Mouse (Mus musculus) inflammation-experienced regulatory T-cells, adult 6 months (primary cell): ENCODE measurements around the gene Negr1. TPM values are rescaled to one million over a fixed set of nuclear protein-coding genes. Genes with fewer than 3 reads are reported as not detected.

Experiments
- ATAC-seq: one replicate; pipeline ENCODE4 v1.8.0; 2017
- polyA plus RNA-seq, 3 experiments: library from polyadenylated mRNA; unstranded; fragments of 100-300 nt; shearing (Covaris generic); gene quantifications; one replicate each; pipeline ENCODE4 v1.2.1; 2017

Negr1 gene
- polyA plus RNA-seq, 3 experiments from 2014 or later: not detected

DNA sequence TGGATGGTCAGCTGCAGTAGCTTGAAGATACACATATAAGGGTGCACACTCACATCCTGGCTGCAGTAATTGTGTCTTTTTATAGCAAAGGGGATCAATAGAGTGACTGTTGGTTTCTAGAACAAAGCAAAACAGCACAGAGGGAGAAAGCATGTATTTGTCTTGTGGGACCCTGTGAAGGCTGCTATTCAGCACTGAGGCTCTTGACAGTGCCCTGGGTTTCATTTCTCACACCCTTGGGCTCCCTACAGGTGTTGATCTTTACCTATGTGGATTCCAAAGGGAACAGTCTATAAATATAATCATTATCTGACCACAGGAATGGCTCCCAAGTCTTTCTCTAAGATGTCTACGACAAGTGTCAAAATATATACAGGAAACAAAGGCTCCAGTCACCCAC is 693.9 kb downstream of the Negr1 start:
- ATAC-seq: no peak

DNA sequence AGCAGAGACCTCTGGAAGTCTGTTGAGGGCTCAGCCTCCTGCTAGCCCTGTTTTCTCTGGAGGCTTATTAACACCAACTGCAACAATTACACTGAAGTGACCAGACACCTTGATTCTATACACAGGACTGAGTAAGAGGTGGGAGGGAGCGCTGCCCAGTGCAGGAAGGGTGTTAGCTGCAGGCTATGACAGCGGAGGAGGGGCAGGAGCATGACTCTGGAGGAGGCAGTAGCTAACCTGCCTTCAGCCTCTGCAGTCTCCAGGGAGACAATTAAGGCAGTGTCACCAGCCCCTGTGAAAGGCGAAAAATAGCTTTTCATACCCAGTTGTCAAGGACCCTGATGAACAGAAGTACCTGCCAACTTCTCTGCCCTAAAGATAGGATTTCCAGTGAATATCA is 694.3 kb downstream of the Negr1 start:
- ATAC-seq: no peak

DNA sequence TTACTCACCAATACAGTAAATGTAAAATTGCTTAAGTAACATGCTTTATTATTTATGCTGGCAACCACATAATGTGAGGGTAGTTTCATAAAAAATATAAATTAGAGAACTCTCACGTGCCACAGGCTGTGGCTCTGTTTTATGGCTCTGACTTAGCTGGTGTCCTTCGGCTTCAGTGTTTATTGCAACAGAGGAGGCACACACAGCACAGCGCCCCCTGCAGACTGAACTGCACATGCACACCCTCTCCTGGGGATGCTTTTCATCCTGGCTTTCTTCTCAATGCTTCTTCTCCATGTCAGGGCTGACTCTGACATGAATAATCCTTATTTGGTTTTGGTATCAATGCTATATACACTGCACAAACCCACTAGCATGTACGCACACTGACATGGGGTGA is 707.1 kb downstream of the Negr1 start:
- no peak for ATAC-seq

DNA sequence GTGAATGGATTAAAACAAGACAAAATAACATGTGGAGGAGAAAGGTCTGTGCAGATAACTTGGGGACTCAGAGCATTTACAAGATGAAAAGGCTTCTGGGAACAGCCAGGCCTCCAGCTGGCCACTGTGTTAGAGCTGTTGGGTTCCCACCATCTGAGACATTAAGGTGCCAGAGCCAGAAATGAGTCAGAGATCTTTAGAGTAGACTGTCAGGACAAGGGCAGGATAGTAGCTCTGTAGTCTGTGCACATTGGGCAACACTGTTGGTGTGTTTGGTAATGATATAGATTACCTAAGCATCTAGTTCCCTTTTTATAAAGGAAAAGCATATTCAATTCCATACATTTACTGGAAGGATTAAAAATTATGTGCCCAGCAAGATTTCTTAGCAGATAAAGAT is 710.8 kb downstream of the Negr1 start:
- ATAC-seq: no peak

DNA sequence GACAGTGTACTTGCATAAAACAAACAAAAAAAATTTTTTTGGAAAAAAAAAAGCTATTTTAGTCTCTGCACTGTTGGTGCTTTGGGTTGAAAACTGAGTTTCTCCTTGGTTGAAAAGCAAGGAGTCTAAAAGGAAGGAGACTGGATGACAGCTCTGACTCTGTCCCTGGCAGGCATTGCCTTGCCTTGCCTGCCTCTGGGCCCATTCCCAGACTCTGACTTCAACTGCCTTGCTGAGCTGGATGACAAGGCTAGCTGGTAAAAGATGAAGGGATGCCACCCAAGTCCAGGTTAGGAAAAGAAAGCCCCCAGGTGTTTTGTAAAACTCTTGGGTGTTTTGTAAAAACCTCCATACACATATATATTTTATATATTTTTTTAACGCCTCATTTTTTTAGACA is 712.5 kb downstream of the Negr1 start:
- no peak for ATAC-seq

DNA sequence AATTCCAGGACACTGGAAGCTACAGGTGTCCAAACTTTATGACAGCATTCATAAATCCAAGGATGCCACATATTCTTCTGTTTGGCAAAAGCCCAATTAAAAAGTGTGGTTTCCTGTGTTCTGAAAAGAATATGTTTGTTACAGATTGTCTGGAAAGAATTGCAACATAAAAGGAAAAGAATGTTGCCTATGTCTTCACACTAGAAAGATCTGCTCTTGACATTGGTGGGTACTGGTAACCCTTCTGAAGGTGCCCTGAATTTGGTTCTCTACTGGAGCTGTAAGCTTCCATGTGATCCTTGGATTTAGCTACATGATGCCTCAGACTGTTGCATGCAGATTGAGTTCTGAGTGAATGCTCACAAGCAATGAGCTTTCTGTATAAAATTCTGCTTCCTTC is 718.1 kb downstream of the Negr1 start:
- ATAC-seq: no peak

DNA sequence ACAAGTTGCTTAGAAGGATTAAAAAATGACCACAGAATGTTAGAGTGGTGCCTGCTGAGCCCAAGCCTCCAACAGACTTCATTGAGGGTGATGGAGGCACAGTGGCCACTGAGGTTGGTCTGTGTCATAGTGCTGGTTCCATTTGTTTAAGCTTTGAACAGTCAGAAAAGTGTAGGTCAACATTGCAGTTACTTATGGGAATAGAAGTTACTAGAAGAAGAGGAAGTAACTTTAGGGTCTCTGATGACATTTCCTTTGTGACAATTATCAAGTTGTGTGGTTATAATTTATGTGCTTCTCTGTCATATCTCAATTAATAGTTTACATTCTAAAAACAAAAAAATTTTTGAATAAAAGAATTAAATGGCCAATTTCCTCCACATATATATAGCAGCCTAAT is 719.7 kb downstream of the Negr1 start:
- no peak for ATAC-seq

DNA sequence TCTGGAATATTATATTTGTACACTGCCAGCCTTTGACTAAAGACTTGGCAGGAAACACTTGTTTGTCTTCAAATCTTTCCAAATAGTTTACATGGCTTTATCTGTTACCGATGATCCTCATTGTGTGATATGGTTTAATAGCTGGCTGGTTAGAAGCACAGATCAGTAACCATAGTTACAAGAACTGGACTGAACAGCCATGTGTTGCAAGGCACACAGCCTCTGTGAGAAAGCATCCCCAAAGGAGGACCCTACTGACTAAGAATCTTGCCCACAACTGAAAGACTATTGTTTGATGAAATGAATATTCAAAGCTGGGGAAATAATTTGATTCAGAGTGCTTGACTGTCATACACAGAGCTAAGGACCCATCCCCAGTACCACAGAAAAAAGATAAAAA is 729.7 kb downstream of the Negr1 start:
- no peak for ATAC-seq

DNA sequence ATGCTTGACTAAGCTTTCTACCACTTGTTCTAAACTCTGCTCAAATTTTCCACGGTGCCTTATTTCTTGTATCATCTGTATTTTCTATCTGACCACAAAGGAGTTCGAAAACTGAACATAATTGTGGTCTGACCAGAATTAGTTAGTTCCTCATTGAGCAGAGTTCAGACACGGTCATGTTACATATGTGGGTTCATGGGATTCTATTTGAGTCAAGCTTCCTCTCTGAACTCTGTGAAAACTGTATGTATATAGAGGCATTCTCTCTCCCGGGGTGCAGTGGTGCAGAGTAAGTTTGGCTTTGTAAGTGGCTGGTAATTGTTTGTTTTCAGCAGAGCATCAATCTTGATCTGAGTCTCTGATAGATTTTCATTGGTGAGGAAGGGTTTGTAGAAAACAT is 735.6 kb downstream of the Negr1 start:
- no peak for ATAC-seq

DNA sequence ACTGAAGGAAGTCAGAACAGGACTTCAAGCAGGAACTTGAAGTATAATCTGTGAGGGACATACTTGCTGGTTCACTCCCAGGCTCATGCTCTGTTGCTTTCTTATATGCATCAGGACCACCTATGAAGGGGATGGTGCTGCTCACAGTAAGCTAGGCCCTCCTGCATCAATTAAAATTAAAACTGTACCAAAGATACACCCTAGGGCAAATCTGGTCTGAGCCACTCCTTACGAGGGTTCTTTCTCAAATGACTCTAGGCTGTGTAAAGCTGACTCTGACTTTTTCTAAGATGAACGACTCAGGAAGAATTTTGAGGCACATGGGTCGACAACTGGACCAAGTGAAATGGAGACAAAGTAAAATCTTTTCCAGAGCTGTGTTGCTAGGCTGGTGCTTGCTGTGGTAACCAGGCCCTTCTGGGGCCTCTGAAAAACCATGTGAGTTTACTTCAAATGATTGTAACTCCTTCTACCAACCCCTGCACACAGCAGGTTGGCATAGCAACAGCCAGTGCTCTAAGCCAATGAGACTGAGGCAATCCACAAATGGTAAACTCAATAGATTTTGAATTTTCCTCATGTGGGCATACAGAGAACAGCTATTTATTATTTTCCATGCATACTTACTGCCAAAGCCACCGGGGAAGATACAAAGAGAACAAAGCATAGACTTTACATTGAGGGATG is 742.0 kb downstream of the Negr1 start:
- ATAC-seq: no peak

DNA sequence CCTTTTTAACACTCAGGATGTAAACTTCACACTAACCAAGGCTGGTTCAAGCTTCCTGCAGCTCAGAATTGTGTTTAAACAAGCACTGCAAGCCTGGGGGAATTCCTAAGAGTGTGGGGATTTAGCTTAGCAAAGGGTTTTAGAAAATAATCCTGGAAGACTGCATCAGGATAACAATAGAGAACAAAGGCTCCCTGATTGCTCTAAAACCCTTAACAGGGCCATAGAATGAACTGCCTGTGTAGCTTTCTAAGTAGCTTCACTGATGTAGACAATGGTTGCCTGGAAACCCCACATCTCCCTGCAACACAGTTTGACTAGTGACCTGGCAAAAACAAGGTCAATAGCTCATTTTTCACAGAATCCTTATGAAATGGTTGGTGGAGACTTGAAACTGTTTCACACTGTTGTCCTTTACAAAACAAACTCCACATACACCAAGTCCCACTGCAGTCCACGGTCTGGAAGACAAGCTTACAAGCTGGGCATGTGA is 759.5 kb downstream of the Negr1 start:
- ATAC-seq: no peak

DNA sequence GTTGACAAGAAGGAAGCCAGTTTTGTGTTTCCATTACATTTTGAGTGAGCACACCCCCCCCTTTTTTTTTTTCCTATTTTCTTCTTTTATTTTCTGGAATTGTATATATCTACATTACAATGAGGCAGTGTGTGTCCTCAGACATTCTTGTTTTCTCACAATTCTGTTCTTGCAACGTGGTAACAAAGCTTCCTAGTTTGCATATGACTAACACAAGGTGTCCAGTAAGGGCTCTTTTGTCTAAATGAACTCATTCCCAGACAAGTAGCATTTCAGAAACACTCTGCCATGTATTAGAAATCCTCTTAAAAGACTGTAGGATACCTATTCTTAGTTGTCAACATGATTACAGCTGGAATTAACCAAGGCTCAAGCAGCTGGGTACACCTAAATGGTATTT is 760.2 kb downstream of the Negr1 start:
- no peak for ATAC-seq

DNA sequence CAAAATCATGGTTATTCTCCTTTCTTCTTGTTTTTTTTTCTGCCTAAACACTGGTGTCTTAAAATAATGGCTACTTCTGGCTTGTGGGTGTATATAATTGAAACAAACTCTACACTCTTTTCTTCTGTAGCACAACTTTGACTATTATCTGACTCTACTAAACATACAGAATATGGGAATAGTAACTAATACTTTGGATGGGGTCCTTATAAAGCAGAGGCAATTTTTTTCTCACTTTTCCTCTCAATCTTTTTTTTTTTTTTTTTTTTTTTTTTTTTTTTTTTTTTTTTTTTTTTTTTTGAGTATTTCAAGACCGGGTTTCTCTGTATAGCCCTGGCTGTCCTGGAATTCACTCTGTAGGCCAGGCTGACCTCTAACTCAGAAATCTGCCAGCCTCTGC is 772.6 kb downstream of the Negr1 start:
- no peak for ATAC-seq

DNA sequence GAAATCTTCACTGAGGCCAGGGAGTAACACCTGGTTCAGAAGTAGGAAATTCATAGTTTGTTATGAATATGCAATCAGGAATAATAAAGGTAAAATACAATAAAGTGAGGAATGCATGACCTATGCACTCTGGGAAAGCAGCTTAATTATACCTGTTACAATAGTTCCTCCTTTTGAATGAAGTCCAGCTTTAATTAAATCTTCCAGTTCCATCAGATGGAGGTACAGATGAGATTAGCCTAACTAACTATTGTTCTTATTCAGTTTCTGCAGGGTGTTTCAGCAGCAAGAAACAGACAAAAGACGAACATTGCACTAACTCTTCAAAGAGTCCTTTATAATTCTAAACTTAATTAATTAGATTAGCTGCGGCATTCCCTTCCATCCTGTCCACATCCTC is 787.9 kb downstream of the Negr1 start:
- ATAC-seq: no peak

DNA sequence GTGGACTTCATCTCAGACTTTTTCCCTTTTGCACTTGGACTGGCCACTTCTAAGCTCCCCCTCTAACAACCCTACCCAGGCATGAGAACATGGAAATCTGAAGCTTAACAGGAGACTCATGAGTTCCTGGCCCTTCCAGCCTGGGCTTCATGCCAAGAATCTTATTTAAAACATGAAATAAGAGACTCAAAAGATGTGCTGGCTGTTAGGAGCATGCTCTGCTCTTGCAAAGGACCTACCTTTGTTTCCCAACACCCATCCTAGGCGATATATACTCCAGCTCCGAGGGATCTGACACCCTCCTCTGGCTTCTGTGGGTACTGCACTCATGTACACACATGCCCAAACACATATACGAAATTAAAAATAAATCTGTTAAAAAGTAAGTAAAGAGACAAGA is 797.3 kb downstream of the Negr1 start:
- no peak for ATAC-seq

DNA sequence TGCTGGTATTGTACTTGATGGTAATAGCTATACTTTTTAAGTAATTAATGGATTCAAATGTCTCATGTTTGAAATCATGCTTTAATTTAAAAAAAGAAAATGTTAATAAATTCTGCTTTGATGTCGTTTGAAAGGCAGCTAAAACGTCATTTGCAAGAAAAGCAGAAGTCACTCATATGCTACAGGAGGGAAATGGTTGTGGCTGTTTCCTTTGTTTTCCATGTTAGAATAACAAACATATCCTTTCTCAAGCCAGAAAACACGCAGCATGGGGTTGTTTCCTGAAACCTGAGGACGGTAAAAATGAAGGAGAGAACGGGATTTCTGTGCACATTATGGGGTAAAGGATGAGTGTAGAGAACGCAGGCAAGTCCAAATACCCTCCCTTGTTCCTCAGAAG is 798.2 kb downstream of the Negr1 start:
- no peak for ATAC-seq
